Mouse (Mus musculus) small intestine, adult 2 months (tissue): Measurements from ENCODE around the gene Prps1l3. TPM values are rescaled to one million over a fixed set of nuclear protein-coding genes. Genes with fewer than 3 reads are reported as not detected.

Experiments
- H3K27ac ChIP-seq: fragments of 200-500 bp; 2 replicates; pipeline ENCODE4 v1.5.1; 2012; ENCODE audit warnings: low read depth, low read length, control low read depth, inconsistent platforms; ENCODE audit not compliant: insufficient read depth
- H3K27me3 ChIP-seq: fragments of 200-500 bp; 2 replicates; pipeline ENCODE4 v1.6.1; 2012; ENCODE audit warnings: mild to moderate bottlenecking, moderate library complexity, low read length, inconsistent platforms; ENCODE audit not compliant: control insufficient read depth, insufficient read depth
- H3K36me3 ChIP-seq: fragments of 200-500 bp; 2 replicates; pipeline ENCODE4 v1.6.1; 2012; ENCODE audit warnings: mild to moderate bottlenecking, low read length, control low read depth, inconsistent platforms; ENCODE audit not compliant: control insufficient read depth, insufficient read depth
- H3K4me1 ChIP-seq: fragments of 200-500 bp; 2 replicates; pipeline ENCODE4 v1.6.1; 2012; ENCODE audit warnings: low read length, inconsistent platforms, mixed read lengths; ENCODE audit not compliant: control insufficient read depth, insufficient read depth, insufficient read length
- H3K4me3 ChIP-seq: fragments of 200-500 bp; 2 replicates; pipeline ENCODE4 v1.5.1; 2012; ENCODE audit warnings: low read depth, mild to moderate bottlenecking, control low read depth, inconsistent platforms, low read length, moderate library complexity
- CTCF ChIP-seq: fragments of 200-500 bp; IDR thresholded peaks from 2 replicates; pipeline ENCODE4 v1.5.1; 2012; ENCODE audit warnings: low read depth, mild to moderate bottlenecking, control low read depth, inconsistent platforms, low read length, moderate library complexity, mixed read lengths; ENCODE audit not compliant: insufficient replicate concordance, insufficient read length; ENCODE audit errors: extremely low read depth
- POLR2A ChIP-seq: fragments of 200-500 bp; IDR thresholded peaks from 2 replicates; pipeline ENCODE4 v1.6.1; 2012; ENCODE audit warnings: low read depth, mild to moderate bottlenecking, control low read depth, inconsistent platforms, low read length, moderate library complexity
- WGBS: fragments of 180-500 bp; shearing (Covaris S2); methylation state at CpG from one replicate; pipeline ENCODE4 v1.1.7; 2018; 5-methylcytosine and 5-hydroxymethylcytosine counted together
- polyA plus RNA-seq: library from polyadenylated mRNA; depleted of rRNA; stranded (reverse); fragments of >200 nt; gene quantifications from 2 replicates; pipeline ENCODE4 v1.2.3, GENCODE M21; 2012; rRNA removed

The Prps1l3 gene
- 3.7 and 4.8 TPM in 2 replicates for polyA plus RNA-seq

GRCm38 (mm10) chr12:57230192-57230706 lies at the start of gene Prps1l3, which contains the start of gene Mipol1:
Prps1l3 (plus strand) TSS chr12:57230412.
Mipol1 (plus strand) TSS chr12:57230427.
- Histone ChIP-seq H3K27ac (peak within 1 kb of the TSS; percentile 85), H3K4me3 (peak within 1 kb of the TSS; percentile 98), H3K4me1 (peaks cover 3% of the 10 kb centered on the region; the same call in 1 of the 2 replicates), H3K27me3 (no peaks in the 10 kb centered on the region), H3K36me3 (no peaks in the 10 kb centered on the region)
- peak; percentile 75 for TF ChIP-seq POLR2A
- no peak for TF ChIP-seq CTCF
- WGBS, result 1% methylated on average over 58 of the region's 58 CpGs

- no peak for TF ChIP-seq CTCF
- TF ChIP-seq POLR2A, result no peak
- Histone ChIP-seq H3K27me3 (peaks cover 4% of the 10 kb centered on the region), H3K27ac (no peak overlapping the region), H3K4me3 (no peak overlapping the region), H3K4me1 (no peaks in the 10 kb centered on the region), H3K36me3 (no peaks in the 10 kb centered on the region)
- 55% methylated on average over 2 of the region's 2 CpGs for WGBS
Observed at GRCm38 (mm10) chr12:57184401-57185147, 45.6 kb upstream of the Prps1l3 start.

- TF ChIP-seq POLR2A, result no peak
- no peak for TF ChIP-seq CTCF
Observed at GRCm38 (mm10) chr12:57185475-57185874, 44.7 kb upstream of the Prps1l3 start.

GRCm38 (mm10) chr12:57186126-57186525 lies 44.1 kb upstream of the Prps1l3 start:
- H3K27me3 ChIP-seq, result peaks cover 9% of the 10 kb centered on the region
- H3K36me3 ChIP-seq, result no peaks in the 10 kb centered on the region
- H3K4me1 ChIP-seq, result no peaks in the 10 kb centered on the region
- TF ChIP-seq POLR2A, result no peak
- no peak for TF ChIP-seq CTCF
- WGBS, result 40% methylated on average over 2 of the region's 2 CpGs
- no peak overlapping the region for H3K4me3 ChIP-seq
- H3K27ac ChIP-seq, result no peak overlapping the region

More at GRCm38 (mm10) chr12:57185475-57185874, 44.7 kb upstream of the Prps1l3 start:
- no peak overlapping the region for H3K4me3 ChIP-seq
- H3K36me3 ChIP-seq, result no peaks in the 10 kb centered on the region
- peaks cover 4% of the 10 kb centered on the region for H3K27me3 ChIP-seq
- no peak overlapping the region for H3K27ac ChIP-seq
- no peaks in the 10 kb centered on the region for H3K4me1 ChIP-seq
- 0% methylated on average over 1 of the region's 1 CpGs for WGBS

- Histone ChIP-seq H3K27me3 (peaks cover 9% of the 10 kb centered on the region), H3K27ac (no peak overlapping the region), H3K4me3 (no peak overlapping the region), H3K36me3 (no peaks in the 10 kb centered on the region), H3K4me1 (no peaks in the 10 kb centered on the region)
- TF ChIP-seq CTCF (no peak), POLR2A (no peak)
- WGBS, result 36% methylated on average over 4 of the region's 4 CpGs
Observed at GRCm38 (mm10) chr12:57187032-57187431, 43.2 kb upstream of the Prps1l3 start.

- H3K27me3 ChIP-seq, result peaks cover 22% of the 10 kb centered on the region
- no peak overlapping the region for H3K27ac ChIP-seq
- WGBS, result 11% methylated on average over 3 of the region's 3 CpGs
- TF ChIP-seq CTCF (no peak), POLR2A (no peak)
- peaks cover 6% of the 10 kb centered on the region for H3K4me1 ChIP-seq
- H3K36me3 ChIP-seq, result no peaks in the 10 kb centered on the region
- H3K4me3 ChIP-seq, result no peak overlapping the region
Observed at GRCm38 (mm10) chr12:57194609-57195008, 35.6 kb upstream of the Prps1l3 start.

- peaks cover 17% of the 10 kb centered on the region for H3K27me3 ChIP-seq
- TF ChIP-seq CTCF (no peak), POLR2A (no peak)
- 54% methylated on average over 8 of the region's 8 CpGs for WGBS
- H3K4me3 ChIP-seq, result peak overlapping the region; percentile 60
- no peak overlapping the region for H3K27ac ChIP-seq
- peaks cover 6% of the 10 kb centered on the region for H3K4me1 ChIP-seq
- H3K36me3 ChIP-seq, result no peaks in the 10 kb centered on the region
Observed at GRCm38 (mm10) chr12:57196286-57196607, 34.0 kb upstream of the Prps1l3 start.
